Mouse (Mus musculus): ENCODE results near the gene Emc9. TPM values are rescaled to one million over a fixed set of nuclear protein-coding genes. Genes with fewer than 3 reads are reported as not detected.

The Emc9 gene
- polyA plus RNA-seq, 1 experiment from 2014 or later, result 3.7 TPM

DNA sequence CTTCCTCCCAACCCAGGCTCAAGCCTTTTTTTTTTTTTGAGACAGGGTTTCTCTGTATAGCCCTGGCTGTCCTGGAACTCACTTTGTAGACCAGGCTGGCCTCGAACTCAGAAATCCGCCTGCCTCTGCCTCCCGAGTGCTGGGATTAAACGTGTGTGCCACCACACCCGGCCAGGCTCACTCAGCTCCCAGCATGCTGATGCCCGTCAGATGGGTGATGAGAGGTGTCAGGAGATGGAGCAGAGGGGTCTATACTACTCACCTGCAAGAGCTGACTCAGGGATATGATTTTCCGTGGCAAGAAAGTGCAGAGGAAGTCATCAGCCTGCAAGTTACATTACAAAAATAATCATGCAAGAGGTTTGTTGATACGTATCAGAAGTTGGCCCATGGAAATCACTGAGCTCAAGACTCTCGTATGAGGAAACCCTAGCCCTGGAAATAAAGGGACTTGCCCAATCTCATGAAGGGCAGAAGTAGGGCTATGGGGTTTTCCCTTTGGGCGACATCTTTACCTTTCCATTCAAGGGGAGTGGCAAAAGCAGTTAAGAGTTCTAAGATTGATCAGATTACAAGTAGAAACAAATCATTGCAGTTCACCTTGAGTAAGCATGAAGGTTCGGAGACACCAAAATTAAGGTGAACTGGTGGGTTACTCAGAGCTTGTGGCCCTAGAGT, 4.8 kb upstream of the Emc9 start:
- 81% methylated on average over 11 of the region's 11 CpGs for WGBS
- no peak for ATAC-seq (ENCODE audit: insufficient number of reproducible peaks, insufficient read depth, low FRiP score, low TSS enrichment, low read depth)

DNA sequence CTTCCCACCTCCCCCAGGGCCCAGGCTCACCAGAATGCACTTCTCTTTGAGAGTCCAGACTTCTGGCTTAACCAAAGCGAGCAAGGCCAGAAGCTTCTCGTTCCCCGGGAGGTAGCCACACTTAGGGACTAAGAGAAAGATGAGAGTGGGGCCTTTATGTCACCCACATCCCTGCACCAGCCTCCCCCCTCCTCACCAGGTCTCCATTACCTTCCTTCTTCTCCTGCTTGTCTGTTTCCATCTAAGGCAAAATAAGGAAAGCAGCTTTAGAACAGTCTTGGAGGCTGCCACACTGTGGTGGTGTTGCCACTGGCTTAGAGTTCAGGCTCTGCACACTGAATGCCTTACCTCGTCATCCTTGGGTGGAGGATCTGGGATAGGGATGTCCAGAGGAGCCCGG, 4.2 kb upstream of the Emc9 start:
- H3K4me2 ChIP-seq, result no peak overlapping the region
- WGBS, result 92% methylated on average over 5 of the region's 5 CpGs
- peaks cover 5% of the 10 kb centered on the region; the same call in 1 of the 2 replicates for H3K27me3 ChIP-seq
- peaks cover 34% of the 10 kb centered on the region for H3K36me3 ChIP-seq
- H3K27ac ChIP-seq, result no peak overlapping the region
- H3K4me3 ChIP-seq (replicated peaks), result no peak overlapping the region
- ATAC-seq (ENCODE audit: insufficient number of reproducible peaks, insufficient read depth, low FRiP score, low TSS enrichment, low read depth), result no peak
- H3K9ac ChIP-seq (replicated peaks), result no peak overlapping the region
- H3K9me3 ChIP-seq, result no peaks in the 10 kb centered on the region
- H3K4me1 ChIP-seq (replicated peaks), result peaks cover 34% of the 10 kb centered on the region

More for the DNA sequence above, 4.8 kb upstream of the Emc9 start:
- Histone ChIP-seq H3K9me3 (no peaks in the 10 kb centered on the region), H3K4me2 (peak overlapping the region; percentile 96), H3K36me3 (peaks cover 40% of the 10 kb centered on the region), H3K9ac (replicated peaks) (peak overlapping the region; percentile 70), H3K27ac (peak overlapping the region; percentile 68; the same call in 1 of the 2 replicates), H3K27me3 (no peaks in the 10 kb centered on the region), H3K4me3 (replicated peaks) (peak overlapping the region; percentile 89), H3K4me1 (replicated peaks) (peaks cover 28% of the 10 kb centered on the region)

DNA sequence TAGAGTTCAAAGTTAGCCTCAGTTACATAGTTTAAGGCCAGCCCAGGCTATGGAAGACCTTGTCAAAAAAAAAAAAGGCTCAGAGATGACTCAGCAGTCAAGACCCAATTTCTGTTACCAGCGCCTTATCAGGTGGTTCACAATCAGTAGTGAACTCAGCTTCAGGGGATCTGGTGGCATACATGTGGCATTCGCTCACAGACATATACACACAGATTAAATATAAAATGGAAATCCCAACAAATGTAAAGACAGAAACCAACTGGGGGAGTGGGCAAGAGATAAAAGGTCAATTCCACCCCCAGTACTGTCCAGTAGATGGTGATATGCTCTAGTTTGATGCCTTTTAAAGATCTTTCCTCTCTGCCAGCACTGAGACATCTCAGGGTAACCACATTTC, 1.0 kb upstream of the Emc9 start:
- 98% methylated on average over 2 of the region's 2 CpGs for WGBS
- no peak overlapping the region for H3K4me2 ChIP-seq
- H3K4me1 ChIP-seq (replicated peaks), result peaks cover 16% of the 10 kb centered on the region
- ATAC-seq (ENCODE audit: insufficient number of reproducible peaks, insufficient read depth, low FRiP score, low TSS enrichment, low read depth), result no peak
- H3K9ac ChIP-seq (replicated peaks), result no peak overlapping the region
- H3K4me3 ChIP-seq (replicated peaks), result no peak overlapping the region
- H3K36me3 ChIP-seq, result peaks cover 38% of the 10 kb centered on the region
- no peaks in the 10 kb centered on the region for H3K9me3 ChIP-seq
- H3K27ac ChIP-seq, result no peak overlapping the region
- peaks cover 7% of the 10 kb centered on the region; the same call in 1 of the 2 replicates for H3K27me3 ChIP-seq

DNA sequence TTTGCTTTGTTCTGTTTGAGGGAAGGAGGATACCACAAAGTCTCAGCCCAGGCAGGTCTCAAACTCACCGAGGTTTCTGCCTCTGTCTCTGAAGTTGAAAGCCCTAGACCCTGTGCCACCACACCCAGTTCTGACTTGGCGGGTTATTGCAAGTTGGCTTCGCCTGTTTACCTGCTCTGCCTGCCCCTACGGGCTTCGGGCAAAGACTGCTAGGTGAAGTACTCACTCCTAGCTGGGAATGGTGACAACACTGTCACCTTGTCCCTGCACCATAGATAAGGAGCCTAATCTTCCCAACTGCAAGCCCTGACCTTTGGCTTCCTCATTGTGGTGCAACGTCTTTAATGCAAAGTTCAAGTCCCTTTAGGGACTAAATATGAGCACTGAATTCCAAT, 461 bp upstream of the Emc9 start:
- H3K4me1 ChIP-seq (replicated peaks), result peaks cover 16% of the 10 kb centered on the region
- 58% methylated on average over 6 of the region's 6 CpGs for WGBS
- peak overlapping the region; percentile 91 for H3K4me2 ChIP-seq
- H3K36me3 ChIP-seq, result peaks cover 44% of the 10 kb centered on the region
- no peak overlapping the region for H3K27ac ChIP-seq
- H3K27me3 ChIP-seq, result peaks cover 7% of the 10 kb centered on the region; the same call in 1 of the 2 replicates
- no peak for ATAC-seq (ENCODE audit: insufficient number of reproducible peaks, insufficient read depth, low FRiP score, low TSS enrichment, low read depth)
- H3K4me3 ChIP-seq (replicated peaks), result 0 out of 2 replicates have a peak overlapping the region, but pooled peaks have one; percentile 48
- H3K9ac ChIP-seq (replicated peaks), result no peak overlapping the region
- no peaks in the 10 kb centered on the region for H3K9me3 ChIP-seq

DNA sequence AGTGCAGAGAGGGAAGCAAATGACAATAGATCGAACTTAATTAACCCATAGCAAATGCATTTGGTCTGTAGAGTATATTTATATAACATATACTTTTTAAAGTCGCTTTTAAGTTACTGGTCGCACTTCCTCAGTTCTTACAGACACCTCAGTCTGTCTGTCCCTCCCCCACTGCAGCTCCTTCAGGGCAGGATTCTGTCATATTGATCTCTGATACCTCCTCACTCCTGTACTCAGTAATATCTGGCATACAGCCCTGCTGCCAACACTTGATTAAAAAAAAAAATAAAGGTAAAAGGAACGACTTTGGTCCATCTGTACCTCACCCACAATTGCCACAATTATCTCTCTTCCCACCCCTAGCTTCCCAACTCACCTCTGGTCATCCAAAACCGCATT, 800 bp downstream of the Emc9 start:
- Histone ChIP-seq H3K27ac (no peak overlapping the region), H3K27me3 (peaks cover 7% of the 10 kb centered on the region; the same call in 1 of the 2 replicates), H3K4me1 (replicated peaks) (peaks cover 9% of the 10 kb centered on the region), H3K9ac (replicated peaks) (no peak overlapping the region), H3K4me3 (replicated peaks) (peak overlapping the region; percentile 48), H3K36me3 (peaks cover 52% of the 10 kb centered on the region), H3K4me2 (peak overlapping the region; percentile 91), H3K9me3 (no peaks in the 10 kb centered on the region)
- 37% methylated on average over 5 of the region's 5 CpGs for WGBS
- ATAC-seq (ENCODE audit: insufficient number of reproducible peaks, insufficient read depth, low FRiP score, low TSS enrichment, low read depth), result no peak

DNA sequence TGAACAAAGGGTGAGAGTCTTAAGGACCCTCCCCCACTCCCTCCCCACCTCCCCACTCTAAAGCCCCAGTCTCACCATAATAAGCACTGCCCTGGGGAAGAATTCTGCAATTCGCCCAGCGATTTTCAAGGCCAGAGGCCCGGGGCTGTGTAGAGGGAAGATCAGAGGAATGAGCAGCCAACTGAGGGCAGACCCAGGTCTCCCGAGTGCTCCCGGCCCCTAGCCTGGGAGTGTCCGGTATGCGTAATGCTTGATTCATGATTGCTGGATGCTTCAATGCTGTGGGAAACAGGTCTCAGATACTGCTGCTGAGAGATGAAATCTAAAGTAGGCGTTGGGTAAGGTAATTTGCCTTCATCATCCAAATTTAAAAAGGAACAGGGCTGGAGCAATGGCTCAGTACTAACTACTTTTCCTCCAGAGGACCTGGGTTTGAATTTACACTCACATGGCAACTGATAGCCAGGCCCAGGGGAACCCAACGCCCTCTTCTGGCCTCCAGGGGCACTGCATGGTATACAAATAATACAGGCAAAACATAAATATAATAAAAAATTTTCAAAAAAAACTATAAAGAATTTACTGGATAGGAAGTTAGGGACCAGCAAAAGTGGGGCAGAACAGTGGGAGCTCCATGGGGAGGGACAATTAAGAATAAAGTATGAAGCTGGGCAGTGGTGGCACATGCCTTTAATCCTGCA, 3.0 kb downstream of the Emc9 start:
- ATAC-seq (ENCODE audit: insufficient number of reproducible peaks, insufficient read depth, low FRiP score, low TSS enrichment, low read depth), result no peak
- Histone ChIP-seq H3K9me3 (no peaks in the 10 kb centered on the region), H3K36me3 (peaks cover 32% of the 10 kb centered on the region), H3K9ac (replicated peaks) (no peak overlapping the region), H3K4me1 (replicated peaks) (peaks cover 18% of the 10 kb centered on the region), H3K4me2 (no peak overlapping the region), H3K4me3 (replicated peaks) (no peak overlapping the region), H3K27me3 (peaks cover 7% of the 10 kb centered on the region; the same call in 1 of the 2 replicates), H3K27ac (no peak overlapping the region)
- 78% methylated on average over 9 of the region's 9 CpGs for WGBS

DNA sequence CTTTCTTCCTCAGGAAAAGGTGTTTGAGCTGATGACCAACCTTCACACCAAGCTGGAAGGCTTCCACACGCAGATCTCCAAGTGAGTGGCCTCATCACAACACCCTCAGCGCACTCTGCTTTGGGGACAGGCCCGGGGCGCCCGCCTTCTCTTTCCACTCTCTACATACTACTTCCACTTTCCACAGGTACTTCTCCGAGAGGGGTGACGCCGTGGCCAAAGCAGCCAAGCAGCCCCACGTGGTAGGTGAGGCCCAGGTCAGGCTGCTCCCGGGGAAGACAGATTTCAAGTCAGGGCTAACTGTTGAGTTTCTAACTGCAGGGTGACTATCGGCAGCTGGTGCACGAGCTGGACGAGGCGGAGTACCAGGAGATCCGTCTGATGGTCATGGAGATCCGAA, 4.4 kb downstream of the Emc9 start:
- H3K9me3 ChIP-seq, result no peaks in the 10 kb centered on the region
- peaks cover 27% of the 10 kb centered on the region for H3K36me3 ChIP-seq
- H3K27me3 ChIP-seq, result peaks cover 7% of the 10 kb centered on the region; the same call in 1 of the 2 replicates
- H3K4me1 ChIP-seq (replicated peaks), result peaks cover 20% of the 10 kb centered on the region
- H3K4me3 ChIP-seq (replicated peaks), result no peak overlapping the region
- no peak overlapping the region for H3K9ac ChIP-seq (replicated peaks)
- H3K27ac ChIP-seq, result no peak overlapping the region
- 93% methylated on average over 16 of the region's 16 CpGs for WGBS
- H3K4me2 ChIP-seq, result no peak overlapping the region
- ATAC-seq (ENCODE audit: insufficient number of reproducible peaks, insufficient read depth, low FRiP score, low TSS enrichment, low read depth), result no peak

DNA sequence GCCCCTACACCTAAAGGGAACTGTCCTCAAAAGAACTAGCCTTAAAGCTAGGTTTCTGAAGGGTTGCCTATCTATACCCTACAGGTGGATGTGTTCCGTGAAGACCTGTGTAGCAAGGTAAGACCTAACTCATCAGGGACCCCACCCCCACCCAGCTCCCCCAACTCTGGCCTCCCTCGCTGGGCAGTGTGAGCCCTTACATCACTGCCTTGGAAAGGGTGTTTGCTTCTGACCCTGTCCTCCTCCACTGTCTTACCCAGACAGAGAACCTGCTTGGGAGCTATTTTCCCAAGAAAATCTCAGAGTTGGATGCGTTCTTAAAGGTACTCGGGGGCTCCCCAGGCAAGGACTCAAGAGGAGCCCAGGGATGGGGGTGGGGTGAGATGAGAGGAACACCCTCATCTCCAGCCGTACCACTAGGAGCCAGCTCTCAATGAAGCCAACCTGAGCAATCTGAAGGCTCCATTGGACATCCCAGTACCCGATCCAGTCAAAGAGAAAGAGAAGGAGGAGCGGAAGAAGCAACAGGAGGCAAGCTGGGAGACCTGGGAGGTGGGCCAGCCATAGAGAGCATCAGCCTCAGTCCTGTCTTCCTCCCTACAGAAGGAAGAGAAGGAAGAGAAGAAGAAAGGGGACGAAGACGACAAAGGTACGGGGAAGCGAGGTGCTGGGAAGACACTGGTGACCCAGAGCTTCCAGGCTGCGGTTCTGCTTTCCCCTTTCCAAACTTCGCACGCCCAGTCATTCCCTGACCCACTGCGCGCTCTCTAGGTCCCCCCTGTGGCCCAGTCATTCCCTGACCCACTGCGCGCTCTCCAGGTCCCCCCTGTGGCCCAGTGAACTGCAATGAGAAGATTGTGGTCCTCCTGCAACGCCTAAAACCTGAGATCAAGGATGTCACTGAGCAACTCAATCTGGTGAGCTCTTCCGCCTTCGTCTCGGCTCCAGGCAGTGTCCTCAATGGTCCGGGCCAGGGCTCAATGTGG, 5.3 kb downstream of the Emc9 start:
- Histone ChIP-seq H3K4me1 (replicated peaks) (peaks cover 19% of the 10 kb centered on the region), H3K9ac (replicated peaks) (no peak overlapping the region), H3K36me3 (peaks cover 27% of the 10 kb centered on the region), H3K9me3 (no peaks in the 10 kb centered on the region), H3K4me2 (no peak overlapping the region), H3K27me3 (peaks cover 7% of the 10 kb centered on the region; the same call in 1 of the 2 replicates), H3K4me3 (replicated peaks) (no peak overlapping the region), H3K27ac (no peak overlapping the region)
- 85% methylated on average over 23 of the region's 23 CpGs for WGBS
- ATAC-seq (ENCODE audit: insufficient number of reproducible peaks, insufficient read depth, low FRiP score, low TSS enrichment, low read depth), result no peak

DNA sequence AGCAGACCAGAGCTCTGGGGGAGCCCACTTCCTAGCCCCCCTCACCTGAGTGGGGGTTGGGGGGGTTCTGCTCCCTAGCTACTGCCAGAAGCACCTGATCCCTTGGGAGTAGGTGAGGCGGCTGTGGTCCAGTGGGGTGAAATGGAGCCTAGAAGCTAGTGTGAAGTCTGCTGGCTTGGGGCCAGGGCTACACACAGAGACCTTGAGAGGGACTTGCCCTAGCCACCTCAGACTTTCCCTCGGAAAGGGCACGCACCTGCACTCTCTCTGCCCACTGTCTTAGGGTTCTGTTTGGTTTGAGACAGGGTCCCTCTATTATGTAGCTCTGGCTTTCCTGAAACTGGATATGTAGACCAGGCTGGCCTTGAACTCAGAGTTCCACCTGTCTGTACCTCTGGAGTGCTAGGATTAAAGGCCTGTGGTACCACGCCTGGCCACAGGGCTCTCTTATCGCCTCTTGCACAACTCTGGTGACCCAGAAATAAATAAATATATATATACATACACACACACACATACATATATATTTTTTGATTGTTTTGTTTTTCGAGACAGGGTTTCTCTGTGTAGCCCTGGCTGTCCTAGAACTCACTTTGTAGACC, 6.3 kb downstream of the Emc9 start:
- peak overlapping the region; percentile 85 for H3K4me2 ChIP-seq
- peak overlapping the region; percentile 86 for H3K27ac ChIP-seq
- peak overlapping the region; percentile 64 for H3K4me3 ChIP-seq (replicated peaks)
- peaks cover 27% of the 10 kb centered on the region for H3K36me3 ChIP-seq
- H3K27me3 ChIP-seq, result no peaks in the 10 kb centered on the region
- peak overlapping the region; percentile 79 for H3K9ac ChIP-seq (replicated peaks)
- no peaks in the 10 kb centered on the region for H3K9me3 ChIP-seq
- peak; percentile 49 for ATAC-seq (ENCODE audit: insufficient number of reproducible peaks, insufficient read depth, low FRiP score, low TSS enrichment, low read depth)
- 35% methylated on average over 6 of the region's 6 CpGs for WGBS
- H3K4me1 ChIP-seq (replicated peaks), result peaks cover 15% of the 10 kb centered on the region

DNA sequence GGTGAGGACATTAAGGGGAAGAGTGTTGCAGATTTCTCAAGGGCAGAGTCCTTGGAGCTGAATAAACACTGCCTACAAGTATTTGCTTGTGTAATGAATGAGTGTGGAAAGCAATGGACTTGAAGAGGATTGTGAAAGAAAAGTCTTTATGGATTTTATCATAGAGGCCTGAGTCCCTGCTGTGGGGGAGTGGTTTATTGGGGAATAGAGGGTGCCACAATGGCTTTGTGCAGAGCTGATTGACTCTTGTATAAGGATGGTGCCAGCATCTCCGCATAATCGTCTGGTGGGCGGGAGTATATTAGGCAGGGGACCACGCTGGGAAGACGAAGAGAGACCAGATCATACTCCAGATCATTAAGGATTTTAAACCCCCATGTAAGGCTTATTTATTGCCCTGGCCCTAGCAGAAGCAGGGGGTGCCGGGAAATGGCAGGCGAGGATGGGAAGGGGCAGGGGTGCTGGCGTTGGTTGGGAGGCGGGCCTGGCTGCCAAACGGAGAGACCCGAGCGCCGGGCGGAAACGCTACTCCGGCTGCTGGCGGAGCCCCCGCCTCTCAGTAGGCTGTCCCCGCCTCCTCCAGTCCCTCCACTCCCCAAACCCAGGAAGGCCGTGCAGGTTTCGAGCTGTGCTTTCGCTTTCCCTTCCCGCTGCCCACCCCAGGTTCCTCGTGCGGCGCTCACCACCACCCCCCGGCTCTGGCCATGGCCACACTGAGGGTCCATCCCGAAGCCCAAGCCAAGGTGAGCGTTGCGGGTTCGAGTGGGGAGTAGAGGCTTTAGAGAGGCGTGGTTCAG, 7.0 kb downstream of the Emc9 start, which contains the start of gene Psme1:
TSS of gene Psme1 (plus strand) at position 253 of the 797 bp plus-strand sequence.
- Histone ChIP-seq H3K27ac (peak within 1 kb of the TSS; percentile 86), H3K36me3 (peaks cover 27% of the 10 kb centered on the region), H3K4me2 (peak within 1 kb of the TSS; percentile 85), H3K4me3 (replicated peaks) (peak within 1 kb of the TSS; percentile 64), H3K9me3 (no peaks in the 10 kb centered on the region), H3K4me1 (replicated peaks) (peaks cover 15% of the 10 kb centered on the region), H3K27me3 (no peaks in the 10 kb centered on the region), H3K9ac (replicated peaks) (peak within 1 kb of the TSS; percentile 79)
- WGBS, result 1% methylated on average over 32 of the region's 32 CpGs
- ATAC-seq (ENCODE audit: insufficient number of reproducible peaks, insufficient read depth, low FRiP score, low TSS enrichment, low read depth), result peak; percentile 83
